Mouse (Mus musculus) embryo, embryonic 10 days (tissue): ENCODE data around the gene Cadm1.
A peak's percentile ranks its signal among the peaks of the same experiment; 100 is the strongest.

Source experiments
- DNase-seq: peaks from one replicate; pipeline ENCODE4 v3.0.0-alpha.2; 2015; ENCODE audit warnings: low spot score

Cadm1 gene

DNA sequence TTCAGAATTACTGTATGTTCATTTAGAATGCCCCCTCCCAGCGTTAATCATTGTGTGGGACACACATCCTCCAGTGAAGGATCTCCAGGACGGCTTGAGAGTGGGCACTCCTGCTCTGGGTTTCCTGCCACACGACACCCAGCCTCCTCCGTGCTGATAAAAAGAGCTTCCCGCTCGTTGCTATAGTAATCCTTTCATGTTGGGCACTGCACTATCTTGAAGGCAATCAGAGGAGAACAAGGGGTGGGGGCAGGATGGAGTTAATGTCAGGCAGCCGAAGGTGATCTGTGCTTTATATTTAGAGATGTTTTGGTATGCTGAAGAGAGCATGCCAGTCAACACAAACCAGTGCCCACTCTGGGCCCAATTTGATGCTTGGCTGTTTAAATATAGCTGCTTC lies 209.3 kb downstream of the Cadm1 start:
- DNase-seq, result peak; percentile 48

GRCm38 (mm10) chr9:47741751-47742150 lies 211.8 kb downstream of the Cadm1 start:
- no peak for DNase-seq

DNA sequence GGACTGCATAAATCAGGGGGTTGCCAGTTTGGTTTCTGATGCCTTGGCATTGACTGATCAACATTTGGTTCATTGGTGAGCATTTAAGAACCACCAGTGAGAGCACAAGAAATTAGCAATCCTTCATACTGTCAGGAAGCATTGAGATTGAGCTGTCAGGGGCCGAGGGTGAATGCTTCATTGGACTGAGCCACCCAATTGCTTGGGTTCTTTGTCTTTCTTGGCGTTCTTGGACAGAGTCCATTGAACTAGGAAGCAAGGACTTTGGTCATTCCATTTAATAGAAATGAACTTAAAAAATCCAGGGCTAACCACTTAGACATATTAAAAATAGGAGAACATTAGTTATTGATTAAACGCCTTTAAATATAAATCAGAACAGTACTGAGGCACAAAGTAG lies 214.9 kb downstream of the Cadm1 start:
- no peak for DNase-seq

DNA sequence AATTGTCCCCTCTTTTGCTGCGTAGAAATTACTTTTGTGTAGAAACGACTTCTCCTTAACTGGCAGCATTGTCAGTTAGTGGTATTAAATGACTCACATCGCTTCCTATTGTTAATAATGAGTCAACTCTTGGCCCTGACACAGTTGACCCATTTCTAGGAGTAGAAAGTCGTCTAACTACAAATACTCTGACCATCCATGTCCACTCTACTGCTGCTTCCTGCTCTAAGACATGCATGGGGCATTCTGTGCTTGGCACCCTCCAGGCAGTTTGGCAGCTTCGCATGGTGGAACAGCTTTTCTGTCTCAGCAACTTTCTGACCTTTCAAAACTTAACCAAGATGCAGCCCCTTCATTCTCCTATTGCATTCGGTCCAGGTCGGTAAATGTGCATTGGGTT lies 215.7 kb downstream of the Cadm1 start:
- DNase-seq, result no peak

GRCm38 (mm10) chr9:47749160-47749559 lies 219.2 kb downstream of the Cadm1 start:
- DNase-seq, result no peak

- no peak for DNase-seq
Observed at GRCm38 (mm10) chr9:47752516-47752915, 222.5 kb downstream of the Cadm1 start.

GRCm38 (mm10) chr9:47753127-47753526 lies 223.2 kb downstream of the Cadm1 start:
- DNase-seq, result no peak

GRCm38 (mm10) chr9:47755119-47755518 lies 225.1 kb downstream of the Cadm1 start:
- no peak for DNase-seq

DNA sequence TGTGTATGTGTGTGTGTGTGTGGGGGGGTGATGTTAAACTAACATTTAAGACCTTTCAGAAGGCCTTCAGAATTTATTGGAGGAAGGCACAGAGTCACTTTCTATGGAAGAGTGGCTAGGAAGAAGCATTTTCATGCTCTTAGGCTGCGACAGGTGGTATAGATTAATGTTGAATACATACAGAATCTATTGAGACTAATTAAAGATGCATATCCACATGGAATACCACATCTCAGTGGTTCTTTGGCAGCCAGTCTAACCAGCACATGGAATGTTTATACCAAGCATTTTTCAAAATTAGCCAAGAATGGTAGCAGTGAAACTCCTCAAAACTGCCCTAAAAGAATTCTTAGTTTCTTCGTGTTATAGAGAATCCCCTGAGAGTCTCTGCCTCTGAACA lies 227.8 kb downstream of the Cadm1 start:
- no peak for DNase-seq

DNA sequence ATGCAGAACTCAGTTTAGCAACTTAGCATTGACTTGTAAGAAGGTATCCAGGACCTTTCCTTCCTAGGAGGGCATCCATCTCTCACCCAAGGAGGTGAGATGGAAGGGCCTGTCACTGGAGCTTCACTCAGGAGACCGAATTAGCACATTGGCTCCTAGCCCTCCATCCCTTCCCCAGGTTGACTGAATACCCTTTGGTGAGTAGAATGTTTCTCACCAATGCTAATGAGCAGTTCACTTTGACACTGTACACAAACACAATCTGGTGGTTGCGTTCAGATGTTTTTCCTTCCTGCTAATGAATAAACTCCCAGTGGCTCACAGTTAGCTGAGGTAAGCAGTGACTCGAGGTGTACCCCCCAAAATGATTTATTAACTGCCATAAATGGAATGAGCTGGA lies 228.3 kb downstream of the Cadm1 start:
- DNase-seq, result no peak

- DNase-seq, result no peak
Observed at GRCm38 (mm10) chr9:47759807-47760206, 229.8 kb downstream of the Cadm1 start.

GRCm38 (mm10) chr9:47761601-47762000 lies 231.6 kb downstream of the Cadm1 start:
- DNase-seq, result no peak

DNA sequence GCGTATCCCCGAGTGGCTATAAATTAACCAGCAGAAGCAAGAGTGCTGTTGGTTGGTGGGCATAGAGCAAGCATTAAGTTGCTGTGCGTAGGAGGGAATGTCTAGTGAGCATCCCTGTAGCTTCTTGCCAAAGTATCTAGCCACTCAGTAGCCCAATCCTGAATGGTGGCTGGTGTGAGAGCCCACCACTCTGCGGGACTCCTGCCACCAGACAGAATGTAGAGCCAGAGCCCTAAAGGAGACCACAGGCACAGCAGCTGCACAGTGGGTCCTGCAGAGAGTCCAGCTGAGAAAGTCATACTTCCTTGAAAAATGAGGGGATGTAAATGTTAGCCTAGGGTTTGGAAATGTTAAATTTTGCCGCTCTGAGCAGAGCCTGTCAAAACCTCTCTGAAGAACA lies 232.9 kb downstream of the Cadm1 start:
- DNase-seq, result no peak

DNA sequence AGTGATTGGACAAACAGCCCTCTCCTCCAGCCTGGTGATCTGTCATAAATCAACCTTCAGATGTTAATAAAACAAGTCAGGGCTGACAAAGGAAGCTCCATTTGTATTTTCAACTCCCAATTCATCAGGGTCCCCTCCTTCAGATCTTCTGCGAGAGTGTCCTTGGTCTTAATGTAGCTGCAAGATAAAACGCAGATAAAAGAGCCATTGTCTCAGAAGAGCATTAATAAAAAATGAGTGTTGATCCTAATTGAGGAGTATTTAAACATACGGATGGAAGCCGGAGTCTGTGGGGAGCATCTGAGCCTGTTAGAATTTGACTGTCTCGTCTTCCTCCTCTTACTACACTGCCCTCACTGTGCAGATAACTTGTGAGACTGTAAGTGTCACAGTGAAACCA lies 234.9 kb downstream of the Cadm1 start:
- no peak for DNase-seq

DNA sequence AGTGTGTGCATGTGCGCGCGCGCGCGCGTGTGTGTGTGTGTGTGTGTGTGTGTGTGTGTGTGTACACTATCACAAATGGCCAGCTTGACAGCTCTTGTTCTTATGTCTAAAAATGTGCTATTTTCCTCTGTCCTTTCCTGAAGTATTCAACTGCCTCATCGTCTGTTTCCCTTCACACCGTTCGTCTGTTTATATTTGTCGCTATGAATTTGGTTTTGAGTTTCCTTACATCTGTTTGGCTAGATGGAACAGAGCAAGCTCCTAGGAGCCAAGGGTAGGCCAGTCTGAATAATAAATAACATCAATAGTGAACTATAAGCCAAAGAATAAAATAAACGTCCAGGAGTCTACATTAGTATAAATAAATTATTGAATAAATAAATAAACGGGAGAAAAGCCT lies 235.3 kb downstream of the Cadm1 start:
- no peak for DNase-seq

- no peak for DNase-seq
Observed at GRCm38 (mm10) chr9:47766342-47766741, 236.4 kb downstream of the Cadm1 start.

- no peak for DNase-seq
Observed at GRCm38 (mm10) chr9:47770836-47771235, 240.9 kb downstream of the Cadm1 start.

DNA sequence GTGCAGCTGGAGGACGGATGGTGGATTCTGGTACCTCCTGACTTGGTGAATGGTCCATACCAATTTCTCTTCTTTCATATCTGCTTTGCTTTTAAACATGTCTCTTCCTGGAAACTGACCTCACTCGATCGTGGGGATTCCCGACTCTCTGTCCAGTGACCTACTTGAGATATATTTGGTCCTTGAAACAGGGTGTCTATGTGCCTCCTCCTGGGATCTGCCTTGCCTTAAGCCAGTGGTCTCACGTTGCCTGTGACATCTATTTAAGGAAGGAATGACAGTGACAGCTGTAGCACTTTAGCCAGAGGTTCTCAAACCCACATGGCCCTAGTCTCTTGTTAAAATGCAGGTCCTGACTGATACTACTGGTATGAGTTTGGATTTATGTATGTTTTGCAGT lies 242.0 kb downstream of the Cadm1 start:
- no peak for DNase-seq

GRCm38 (mm10) chr9:47772750-47773149 lies 242.8 kb downstream of the Cadm1 start:
- no peak for DNase-seq

DNA sequence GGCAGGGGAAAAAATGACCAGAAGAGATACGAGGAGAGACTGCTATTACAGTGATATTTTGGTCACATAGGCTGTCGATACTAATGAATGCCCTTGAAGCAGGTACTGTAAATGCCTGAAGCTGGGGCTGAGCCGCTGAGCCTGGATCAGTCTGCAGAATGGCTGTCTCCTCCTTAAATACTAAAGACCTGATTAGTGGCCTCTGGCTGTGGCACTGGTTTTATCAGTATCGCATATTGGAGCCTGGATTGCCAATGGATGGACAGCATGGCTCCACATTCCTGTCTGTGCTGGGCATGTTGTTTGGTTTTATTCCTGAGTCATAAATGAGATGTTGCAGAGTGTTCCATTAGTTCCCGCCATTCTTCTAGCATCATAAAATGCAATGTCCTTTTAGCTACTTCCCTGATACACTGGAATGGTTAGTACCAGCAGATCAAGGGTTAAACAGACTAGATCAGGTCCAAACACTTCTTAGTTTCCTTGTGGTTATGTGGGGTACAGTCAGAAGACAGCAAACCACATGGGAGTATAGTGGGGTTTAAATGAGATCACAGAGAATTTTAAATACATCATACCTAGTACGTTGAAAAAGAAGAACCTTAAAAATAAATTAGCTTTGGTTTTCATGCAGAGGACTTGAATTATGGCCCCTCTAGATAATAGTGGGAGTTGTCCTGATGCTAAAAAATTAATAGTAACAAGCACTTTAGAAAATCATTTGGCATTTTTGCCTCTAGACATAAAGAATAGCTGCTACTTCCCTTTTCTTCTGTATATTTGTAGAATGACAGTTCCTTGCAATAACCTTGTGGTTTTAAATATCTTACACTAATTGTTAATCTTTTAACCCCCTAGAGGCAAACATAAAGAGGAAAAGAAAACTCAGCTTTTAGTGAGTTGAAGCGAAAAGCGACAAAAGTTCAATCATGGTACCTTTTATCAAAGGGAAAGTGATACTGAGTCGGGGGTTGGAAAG lies 247.3 kb downstream of the Cadm1 start:
- no peak for DNase-seq

DNA sequence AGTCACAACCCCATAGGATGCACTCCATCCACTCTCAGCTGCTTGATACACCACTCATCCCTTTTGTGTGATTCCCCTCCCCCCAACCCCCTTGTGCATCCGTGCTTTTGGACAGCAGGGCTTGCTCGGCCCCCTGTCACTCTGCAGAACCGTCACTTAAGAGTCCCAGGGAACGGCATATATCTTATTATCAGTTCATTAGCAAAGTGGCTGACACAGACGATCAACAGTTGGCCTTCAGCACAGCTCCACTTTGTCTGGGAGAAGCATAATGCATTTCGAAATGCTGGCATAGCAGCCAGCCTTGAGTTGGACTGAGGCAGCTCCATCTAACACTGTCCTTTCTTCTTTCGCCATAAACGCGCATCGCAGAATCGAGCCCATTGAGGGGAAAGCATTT lies 248.5 kb downstream of the Cadm1 start:
- DNase-seq, result no peak

DNA sequence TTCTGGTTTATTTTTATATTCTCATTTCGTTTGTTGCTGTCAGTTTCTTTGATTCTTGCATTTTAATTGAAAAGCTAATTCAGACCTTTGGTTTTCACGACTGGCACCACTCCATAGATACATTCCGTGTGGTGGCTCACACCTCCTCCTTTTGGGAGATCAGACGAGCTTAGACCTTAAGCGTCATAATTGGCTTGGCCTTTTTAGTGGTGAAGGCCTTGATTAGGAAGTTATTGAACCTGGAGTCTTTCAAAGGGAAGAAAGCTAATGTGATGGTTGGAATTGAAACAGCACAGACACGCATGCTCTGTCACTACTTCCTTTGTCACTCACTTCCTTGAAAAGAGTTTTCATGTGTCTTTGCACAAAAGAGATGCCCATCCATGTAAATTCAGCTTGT lies 249.3 kb downstream of the Cadm1 start:
- no peak for DNase-seq

GRCm38 (mm10) chr9:47786642-47787041 lies 256.7 kb downstream of the Cadm1 start:
- no peak for DNase-seq

- no peak for DNase-seq
Observed at GRCm38 (mm10) chr9:47798478-47798877, 268.5 kb downstream of the Cadm1 start.
